Mouse (Mus musculus) olfactory bulb, adult 2 months (tissue): ENCODE data around the gene Aim2. TPM values are rescaled to one million over a fixed set of nuclear protein-coding genes. Genes with fewer than 3 reads are reported as not detected.

Source experiments
- H3K27ac ChIP-seq: fragments of 200-500 bp; 2 replicates; pipeline ENCODE4 v1.5.1; 2012; ENCODE audit warnings: low read depth, low read length; ENCODE audit not compliant: insufficient read depth
- H3K4me1 ChIP-seq: fragments of 200-500 bp; 2 replicates; pipeline ENCODE4 v1.6.1; 2012; ENCODE audit warnings: low read length; ENCODE audit not compliant: control insufficient read depth, insufficient read depth
- H3K4me3 ChIP-seq: fragments of 200-500 bp; 2 replicates; pipeline ENCODE4 v1.5.1; 2012; ENCODE audit warnings: mild to moderate bottlenecking, low read depth, low read length, moderate library complexity; ENCODE audit not compliant: insufficient read depth
- CTCF ChIP-seq: fragments of 200-500 bp; IDR thresholded peaks from 2 replicates; pipeline ENCODE4 v1.5.1; 2012; ENCODE audit warnings: low read depth, mild to moderate bottlenecking, low read length, moderate library complexity; ENCODE audit not compliant: insufficient read depth
- POLR2A ChIP-seq: fragments of 200-500 bp; IDR thresholded peaks from 2 replicates; pipeline ENCODE4 v1.6.1; 2012; ENCODE audit warnings: mild to moderate bottlenecking, low read depth, low read length, moderate library complexity; ENCODE audit not compliant: insufficient read depth
- WGBS: fragments of 180-500 bp; shearing (Covaris S2); methylation state at CpG from one replicate; pipeline ENCODE4 v1.1.7; 2018; 5-methylcytosine and 5-hydroxymethylcytosine counted together
- polyA plus RNA-seq: library from polyadenylated mRNA; stranded (reverse); fragments of >200 nt; gene quantifications from 2 replicates; pipeline ENCODE4 v1.2.4, GENCODE M21; 2012; ENCODE audit warnings: low replicate concordance; ENCODE audit not compliant: missing spikeins, insufficient read depth, insufficient read length

Gene Aim2
- polyA plus RNA-seq, 1 experiment, result not detected

DNA sequence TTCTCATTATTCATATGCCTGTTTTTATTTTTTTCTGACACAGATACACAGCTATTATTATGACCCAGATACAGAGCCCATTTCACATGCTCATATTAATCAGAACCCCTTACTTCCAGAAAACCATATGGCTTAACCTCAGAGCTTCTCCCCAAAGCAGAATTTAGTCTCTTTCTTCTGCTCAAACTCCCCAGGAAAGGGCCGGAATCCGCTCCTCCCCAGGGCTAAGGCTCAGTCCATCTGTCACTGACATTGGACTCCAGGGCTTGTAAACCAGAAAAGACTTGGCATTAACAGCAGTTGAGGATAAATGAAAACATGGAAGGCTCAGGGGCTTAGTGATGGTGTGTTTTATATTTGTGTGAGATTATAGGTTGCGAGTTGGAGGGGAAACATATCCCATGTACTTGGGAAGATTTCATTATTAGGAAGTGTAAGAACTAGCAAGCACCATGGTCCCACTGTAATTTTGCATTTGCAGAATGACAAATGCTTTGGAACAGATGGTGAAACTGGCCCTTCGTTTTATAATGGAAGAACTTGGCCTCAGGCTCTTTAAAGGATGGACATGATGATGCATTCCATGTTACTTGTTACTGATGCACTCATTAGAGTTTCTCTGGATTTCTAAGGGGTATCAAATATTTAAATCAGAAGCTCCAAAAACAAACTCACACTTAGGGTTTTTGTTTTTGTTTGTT, 9.1 kb downstream of the Aim2 start:
- TF ChIP-seq POLR2A (no peak), CTCF (no peak)
- WGBS, result 65% methylated on average over 4 of the region's 4 CpGs
- no peak overlapping the region for H3K27ac ChIP-seq
- no peak overlapping the region for H3K4me3 ChIP-seq
- peaks cover 9% of the 10 kb centered on the region for H3K4me1 ChIP-seq

DNA sequence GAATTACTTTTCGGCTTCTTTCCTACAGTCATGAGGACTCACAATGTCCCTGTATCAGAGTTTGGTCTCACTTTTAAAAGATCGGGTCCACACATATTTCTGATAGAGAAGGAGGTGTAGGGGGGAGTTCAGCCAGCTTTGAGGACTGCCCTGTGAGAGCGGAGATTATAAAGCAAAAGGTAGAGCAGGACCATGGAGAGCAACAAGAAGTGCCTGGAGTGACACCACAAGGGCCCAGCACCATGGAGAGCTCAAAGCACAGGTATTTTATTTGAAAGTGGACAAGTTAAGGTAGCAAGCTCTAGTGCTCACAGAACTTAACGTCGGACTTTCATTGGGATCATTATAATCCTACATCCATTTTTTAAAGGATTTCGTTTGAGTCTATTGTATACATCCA, 11.0 kb downstream of the Aim2 start:
- H3K27ac ChIP-seq, result no peak overlapping the region
- WGBS, result 70% methylated on average over 6 of the region's 6 CpGs
- H3K4me3 ChIP-seq, result no peak overlapping the region
- peaks cover 13% of the 10 kb centered on the region for H3K4me1 ChIP-seq
- TF ChIP-seq CTCF (no peak), POLR2A (no peak)

DNA sequence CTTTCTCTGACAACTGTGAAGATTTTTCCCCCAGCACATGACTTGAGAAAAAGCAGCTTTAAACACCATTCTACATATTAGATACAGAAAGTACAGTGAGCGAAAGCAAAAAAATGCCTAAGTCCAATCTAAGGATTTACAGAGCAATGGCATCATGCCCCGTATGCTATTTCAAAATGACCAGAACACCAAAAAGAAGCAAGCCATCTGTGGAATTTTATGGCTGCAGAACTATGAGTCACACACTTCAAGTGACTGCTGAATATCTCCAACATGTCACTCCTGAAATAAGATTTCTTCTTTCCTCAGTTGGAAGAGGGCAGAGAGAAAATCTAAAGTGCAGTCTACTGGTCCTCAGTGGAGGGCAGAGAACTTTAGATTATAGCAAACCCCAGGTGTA, 12.8 kb downstream of the Aim2 start:
- H3K27ac ChIP-seq, result no peak overlapping the region
- peaks cover 14% of the 10 kb centered on the region for H3K4me1 ChIP-seq
- H3K4me3 ChIP-seq, result no peak overlapping the region
- 83% methylated on average over 2 of the region's 2 CpGs for WGBS
- no peak for TF ChIP-seq CTCF

DNA sequence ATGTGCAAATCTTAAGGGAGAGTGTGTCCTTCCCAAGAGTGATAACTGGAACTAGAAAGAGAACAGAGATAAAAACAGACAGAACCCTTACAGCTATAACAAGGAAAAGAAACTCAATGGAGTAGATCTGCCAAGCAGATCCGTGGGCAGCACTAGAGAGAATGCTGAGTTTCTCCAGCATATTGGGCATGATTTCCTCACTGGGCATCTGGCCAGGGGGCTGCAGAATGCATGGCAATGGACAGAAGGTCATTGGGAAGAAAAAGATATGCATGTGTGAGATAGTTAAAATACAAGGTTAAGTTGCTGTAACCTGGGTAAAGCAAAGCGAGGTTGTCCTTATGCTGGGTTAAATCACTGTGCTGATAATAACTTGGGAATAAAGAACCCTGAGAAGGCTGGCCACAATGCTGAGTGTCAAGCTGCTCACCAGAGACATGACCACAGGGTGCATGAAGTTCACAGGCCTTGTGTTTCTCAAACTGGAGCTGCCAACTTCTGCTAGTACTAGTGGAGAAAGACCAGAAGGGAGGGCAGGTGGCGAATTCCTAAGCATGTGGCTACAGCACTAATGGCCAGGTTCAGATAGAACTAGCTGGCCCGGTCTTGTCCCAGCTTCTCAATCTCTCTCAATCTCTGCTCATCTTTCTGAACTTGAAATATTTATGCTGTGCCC, 13.6 kb downstream of the Aim2 start:
- TF ChIP-seq CTCF (no peak), POLR2A (no peak)
- no peak overlapping the region for H3K27ac ChIP-seq
- WGBS, result 74% methylated on average over 4 of the region's 4 CpGs
- no peak overlapping the region for H3K4me3 ChIP-seq
- peaks cover 14% of the 10 kb centered on the region for H3K4me1 ChIP-seq

DNA sequence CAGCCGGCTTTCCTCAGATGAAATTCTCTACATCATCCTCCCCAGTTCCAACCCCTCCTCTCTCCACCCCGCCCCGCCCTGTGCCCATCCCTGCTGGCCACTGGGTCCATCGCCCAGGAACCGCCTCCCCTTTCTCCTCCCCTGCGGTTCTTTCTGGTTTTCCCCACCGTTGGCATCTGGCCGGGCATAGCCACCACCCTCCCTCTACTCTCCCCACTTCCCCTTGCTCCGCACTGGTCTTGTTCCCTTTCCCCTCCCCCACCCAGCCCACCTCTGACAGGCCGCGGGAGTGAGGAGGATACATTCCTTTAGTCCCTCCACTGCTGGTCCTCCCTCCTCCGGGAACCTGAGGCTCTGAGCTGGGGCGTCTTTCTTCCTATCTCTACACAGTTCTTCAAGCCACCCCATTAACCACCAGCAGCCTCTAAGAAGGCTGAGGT, 15.3 kb downstream of the Aim2 start:
- WGBS, result 4% methylated on average over 12 of the region's 13 CpGs
- TF ChIP-seq POLR2A (no peak), CTCF (no peak)
- peaks cover 13% of the 10 kb centered on the region for H3K4me1 ChIP-seq

GRCm38 (mm10) chr1:173366701-173367355, 16.1 kb downstream of the Aim2 start:
- under 1% methylated on average over 31 of the region's 31 CpGs for WGBS
- TF ChIP-seq CTCF (no peak), POLR2A (no peak)
- Histone ChIP-seq H3K27ac (peak overlapping the region; percentile 86), H3K4me3 (peak overlapping the region; percentile 98), H3K4me1 (peaks cover 13% of the 10 kb centered on the region)

More for the DNA sequence above, 15.3 kb downstream of the Aim2 start:
- Histone ChIP-seq H3K27ac (no peak overlapping the region), H3K4me3 (peak overlapping the region; percentile 98)

DNA sequence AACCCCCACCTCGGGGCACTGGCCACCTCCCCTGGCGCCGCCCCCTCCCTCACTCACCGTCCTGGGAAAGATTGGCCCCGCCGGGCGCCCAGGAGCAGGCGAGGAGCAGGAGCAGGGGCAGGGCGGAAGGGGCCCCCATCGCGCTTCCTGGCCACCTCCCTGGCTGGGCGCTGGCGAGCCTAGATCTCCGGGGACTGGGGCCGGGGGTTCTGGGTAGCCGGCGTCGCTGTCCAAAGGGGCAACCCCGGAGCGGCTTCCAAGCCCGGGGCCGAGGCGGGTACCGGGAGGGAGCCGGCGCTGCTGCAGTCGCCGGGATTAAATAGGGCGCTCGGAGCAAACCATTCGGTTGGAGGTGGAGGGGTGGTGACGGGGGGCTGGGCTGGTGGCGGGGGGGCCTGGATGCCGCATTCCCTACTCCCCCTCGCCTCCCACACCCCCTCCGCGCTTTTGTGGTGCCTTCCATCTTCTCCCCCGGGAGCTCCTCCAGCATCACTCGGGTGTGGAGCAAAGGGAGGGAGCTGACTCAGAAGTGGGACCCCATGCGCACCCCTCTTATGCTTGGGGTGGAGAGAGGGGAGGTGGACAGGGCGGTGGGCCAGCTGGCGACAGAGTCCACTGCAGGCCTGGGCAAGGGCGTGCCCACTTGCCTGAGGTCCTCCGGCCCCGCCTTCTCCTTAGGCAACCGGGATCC, 16.8 kb downstream of the Aim2 start, which contains the start of gene Cadm3:
TSS of gene Cadm3 (minus strand) at position 340 of the 691 bp plus-strand sequence.
- peak within 1 kb of the TSS; percentile 86 for H3K27ac ChIP-seq
- H3K4me3 ChIP-seq, result peak within 1 kb of the TSS; percentile 98
- under 1% methylated on average over 46 of the region's 46 CpGs for WGBS
- peaks cover 13% of the 10 kb centered on the region for H3K4me1 ChIP-seq
- TF ChIP-seq POLR2A (peak; percentile 98), CTCF (no peak)

- H3K4me3 ChIP-seq, result no peak overlapping the region
- H3K27ac ChIP-seq, result no peak overlapping the region
- no peak for TF ChIP-seq POLR2A
- no peak for TF ChIP-seq CTCF
- H3K4me1 ChIP-seq, result peaks cover 13% of the 10 kb centered on the region
- 96% methylated on average over 2 of the region's 2 CpGs for WGBS
Measured at GRCm38 (mm10) chr1:173369611-173370010, 18.9 kb downstream of the Aim2 start.
